Mouse (Mus musculus): ENCODE data around the gene Slc6a18. TPM values are rescaled to one million over a fixed set of nuclear protein-coding genes. Genes with fewer than 3 reads are reported as not detected.
A peak's percentile ranks its signal among the peaks of the same experiment; 100 is the strongest.

The Slc6a18 gene
- polyA plus RNA-seq, 1 experiment from 2014 or later, result not detected

GRCm38 (mm10) chr13:73646397-73647087, 31.3 kb downstream of the Slc6a18 start:
- WGBS, result 40% methylated on average over 6 of the region's 6 CpGs
- H3K27ac ChIP-seq (ENCODE audit: low read length), result no peak overlapping the region
- H3K9ac ChIP-seq (replicated peaks; ENCODE audit: low read depth, low read length), result no peak overlapping the region
- ATAC-seq (ENCODE audit: insufficient number of reproducible peaks, insufficient read depth, low FRiP score, low read depth), result 0 out of 2 replicates have a peak, but pooled peaks have one; percentile 58
- no peaks in the 10 kb centered on the region for H3K27me3 ChIP-seq (ENCODE audit: control insufficient read depth, insufficient read depth, low read length)
- H3K36me3 ChIP-seq (ENCODE audit: control insufficient read depth, insufficient read depth, low read length), result peaks cover 5% of the 10 kb centered on the region; the same call in 1 of the 2 replicates
- H3K4me2 ChIP-seq (replicated peaks; ENCODE audit: low read depth, low read length), result no peak overlapping the region
- H3K4me1 ChIP-seq (ENCODE audit: control insufficient read depth, insufficient read depth, low read length), result no peaks in the 10 kb centered on the region
- H3K4me3 ChIP-seq (ENCODE audit: low read depth, low read length), result no peak overlapping the region
- H3K9me3 ChIP-seq (ENCODE audit: control insufficient read depth, low read depth, low read length), result no peaks in the 10 kb centered on the region

- 78% methylated on average over 4 of the region's 4 CpGs for WGBS
Observed at GRCm38 (mm10) chr13:73641296-73641695, 36.5 kb downstream of the Slc6a18 start.

GRCm38 (mm10) chr13:73637826-73638225, 40.0 kb downstream of the Slc6a18 start:
- Histone ChIP-seq H3K9me3 (ENCODE audit: control insufficient read depth, low read depth, low read length) (no peaks in the 10 kb centered on the region), H3K4me1 (ENCODE audit: control insufficient read depth, insufficient read depth, low read length) (no peaks in the 10 kb centered on the region), H3K4me3 (ENCODE audit: low read depth, low read length) (no peak overlapping the region), H3K36me3 (ENCODE audit: control insufficient read depth, insufficient read depth, low read length) (peaks cover 11% of the 10 kb centered on the region; the same call in 1 of the 2 replicates), H3K27ac (ENCODE audit: low read length) (no peak overlapping the region), H3K9ac (replicated peaks; ENCODE audit: low read depth, low read length) (no peak overlapping the region), H3K4me2 (replicated peaks; ENCODE audit: low read depth, low read length) (no peak overlapping the region), H3K27me3 (ENCODE audit: control insufficient read depth, insufficient read depth, low read length) (no peaks in the 10 kb centered on the region)
- ATAC-seq (ENCODE audit: insufficient number of reproducible peaks, insufficient read depth, low FRiP score, low read depth), result no peak
- WGBS, result 60% methylated on average over 5 of the region's 6 CpGs

More at GRCm38 (mm10) chr13:73641296-73641695, 36.5 kb downstream of the Slc6a18 start:
- no peaks in the 10 kb centered on the region for H3K27me3 ChIP-seq (ENCODE audit: control insufficient read depth, insufficient read depth, low read length)
- H3K4me2 ChIP-seq (replicated peaks; ENCODE audit: low read depth, low read length), result no peak overlapping the region
- no peaks in the 10 kb centered on the region for H3K9me3 ChIP-seq (ENCODE audit: control insufficient read depth, low read depth, low read length)
- no peak for ATAC-seq (ENCODE audit: insufficient number of reproducible peaks, insufficient read depth, low FRiP score, low read depth)
- H3K9ac ChIP-seq (replicated peaks; ENCODE audit: low read depth, low read length), result no peak overlapping the region
- H3K4me1 ChIP-seq (ENCODE audit: control insufficient read depth, insufficient read depth, low read length), result no peaks in the 10 kb centered on the region
- no peak overlapping the region for H3K4me3 ChIP-seq (ENCODE audit: low read depth, low read length)
- H3K36me3 ChIP-seq (ENCODE audit: control insufficient read depth, insufficient read depth, low read length), result no peaks in the 10 kb centered on the region
- H3K27ac ChIP-seq (ENCODE audit: low read length), result no peak overlapping the region

GRCm38 (mm10) chr13:73631837-73632236, 46.0 kb downstream of the Slc6a18 start:
- no peak overlapping the region for H3K4me3 ChIP-seq (ENCODE audit: low read depth, low read length)
- no peak overlapping the region for H3K9ac ChIP-seq (replicated peaks; ENCODE audit: low read depth, low read length)
- no peaks in the 10 kb centered on the region for H3K9me3 ChIP-seq (ENCODE audit: control insufficient read depth, low read depth, low read length)
- H3K4me2 ChIP-seq (replicated peaks; ENCODE audit: low read depth, low read length), result no peak overlapping the region
- H3K27me3 ChIP-seq (ENCODE audit: control insufficient read depth, insufficient read depth, low read length), result no peaks in the 10 kb centered on the region
- peaks cover 11% of the 10 kb centered on the region; the same call in 1 of the 2 replicates for H3K36me3 ChIP-seq (ENCODE audit: control insufficient read depth, insufficient read depth, low read length)
- no peak overlapping the region for H3K27ac ChIP-seq (ENCODE audit: low read length)
- WGBS, result 91% methylated on average over 3 of the region's 3 CpGs
- peaks cover 7% of the 10 kb centered on the region; the same call in 1 of the 2 replicates for H3K4me1 ChIP-seq (ENCODE audit: control insufficient read depth, insufficient read depth, low read length)
- ATAC-seq (ENCODE audit: insufficient number of reproducible peaks, insufficient read depth, low FRiP score, low read depth), result no peak

- no peak overlapping the region for H3K27ac ChIP-seq (ENCODE audit: low read length)
- no peaks in the 10 kb centered on the region for H3K27me3 ChIP-seq (ENCODE audit: control insufficient read depth, insufficient read depth, low read length)
- H3K9ac ChIP-seq (replicated peaks; ENCODE audit: low read depth, low read length), result no peak overlapping the region
- peaks cover 7% of the 10 kb centered on the region; the same call in 1 of the 2 replicates for H3K4me1 ChIP-seq (ENCODE audit: control insufficient read depth, insufficient read depth, low read length)
- 91% methylated on average over 11 of the region's 11 CpGs for WGBS
- no peak overlapping the region for H3K4me2 ChIP-seq (replicated peaks; ENCODE audit: low read depth, low read length)
- ATAC-seq (ENCODE audit: insufficient number of reproducible peaks, insufficient read depth, low FRiP score, low read depth), result no peak
- peaks cover 5% of the 10 kb centered on the region; the same call in 1 of the 2 replicates for H3K36me3 ChIP-seq (ENCODE audit: control insufficient read depth, insufficient read depth, low read length)
- H3K4me3 ChIP-seq (ENCODE audit: low read depth, low read length), result no peak overlapping the region
- no peaks in the 10 kb centered on the region for H3K9me3 ChIP-seq (ENCODE audit: control insufficient read depth, low read depth, low read length)
Observed at GRCm38 (mm10) chr13:73628586-73629113, 49.2 kb downstream of the Slc6a18 start.

GRCm38 (mm10) chr13:73626745-73627549, 50.9 kb downstream of the Slc6a18 start, which contains the start of gene Tert:
TSS of gene Tert (plus strand) at chr13:73626911.
- peak within 1 kb of the TSS; percentile 56 for H3K4me3 ChIP-seq (ENCODE audit: low read depth, low read length)
- H3K36me3 ChIP-seq (ENCODE audit: control insufficient read depth, insufficient read depth, low read length), result peaks cover 4% of the 10 kb centered on the region; the same call in 1 of the 2 replicates
- H3K27ac ChIP-seq (ENCODE audit: low read length), result no peak within 1 kb of the TSS
- H3K4me2 ChIP-seq (replicated peaks; ENCODE audit: low read depth, low read length), result peak within 1 kb of the TSS; percentile 95
- no peaks in the 10 kb centered on the region for H3K27me3 ChIP-seq (ENCODE audit: control insufficient read depth, insufficient read depth, low read length)
- H3K9ac ChIP-seq (replicated peaks; ENCODE audit: low read depth, low read length), result peak within 1 kb of the TSS; percentile 68
- ATAC-seq (ENCODE audit: insufficient number of reproducible peaks, insufficient read depth, low FRiP score, low read depth), result peak; percentile 86; the same call in 1 of the 2 replicates
- peaks cover 7% of the 10 kb centered on the region; the same call in 1 of the 2 replicates for H3K4me1 ChIP-seq (ENCODE audit: control insufficient read depth, insufficient read depth, low read length)
- H3K9me3 ChIP-seq (ENCODE audit: control insufficient read depth, low read depth, low read length), result no peaks in the 10 kb centered on the region
- 8% methylated on average over 47 of the region's 47 CpGs for WGBS

GRCm38 (mm10) chr13:73626410-73626744, 51.4 kb downstream of the Slc6a18 start:
- H3K9me3 ChIP-seq (ENCODE audit: control insufficient read depth, low read depth, low read length), result no peaks in the 10 kb centered on the region
- no peak overlapping the region for H3K9ac ChIP-seq (replicated peaks; ENCODE audit: low read depth, low read length)
- 44% methylated on average over 6 of the region's 6 CpGs for WGBS
- H3K27ac ChIP-seq (ENCODE audit: low read length), result no peak overlapping the region
- ATAC-seq (ENCODE audit: insufficient number of reproducible peaks, insufficient read depth, low FRiP score, low read depth), result peak; percentile 34; the same call in 1 of the 2 replicates
- peaks cover 7% of the 10 kb centered on the region; the same call in 1 of the 2 replicates for H3K4me1 ChIP-seq (ENCODE audit: control insufficient read depth, insufficient read depth, low read length)
- H3K27me3 ChIP-seq (ENCODE audit: control insufficient read depth, insufficient read depth, low read length), result no peaks in the 10 kb centered on the region
- H3K36me3 ChIP-seq (ENCODE audit: control insufficient read depth, insufficient read depth, low read length), result peaks cover 6% of the 10 kb centered on the region; the same call in 1 of the 2 replicates
- H3K4me3 ChIP-seq (ENCODE audit: low read depth, low read length), result peak overlapping the region; percentile 56
- H3K4me2 ChIP-seq (replicated peaks; ENCODE audit: low read depth, low read length), result peak overlapping the region; percentile 95

- Histone ChIP-seq H3K9ac (replicated peaks; ENCODE audit: low read depth, low read length) (no peak overlapping the region), H3K4me1 (ENCODE audit: control insufficient read depth, insufficient read depth, low read length) (no peaks in the 10 kb centered on the region), H3K9me3 (ENCODE audit: control insufficient read depth, low read depth, low read length) (no peaks in the 10 kb centered on the region), H3K27me3 (ENCODE audit: control insufficient read depth, insufficient read depth, low read length) (no peaks in the 10 kb centered on the region), H3K4me2 (replicated peaks; ENCODE audit: low read depth, low read length) (no peak overlapping the region), H3K36me3 (ENCODE audit: control insufficient read depth, insufficient read depth, low read length) (peaks cover 41% of the 10 kb centered on the region), H3K27ac (ENCODE audit: low read length) (no peak overlapping the region), H3K4me3 (ENCODE audit: low read depth, low read length) (no peak overlapping the region)
- WGBS, result 69% methylated on average over 6 of the region's 6 CpGs
- no peak for ATAC-seq (ENCODE audit: insufficient number of reproducible peaks, insufficient read depth, low FRiP score, low read depth)
Observed at GRCm38 (mm10) chr13:73620637-73621036, 57.2 kb downstream of the Slc6a18 start.

Measured in stomach, embryonic 14.5 days (tissue).